Mouse (Mus musculus) embryo, embryonic 11.5 days (tissue): ENCODE data around the gene Dyrk3.
"Not testable (repeated sequence)": the region's sequence is repeated elsewhere in the genome, so short reads cannot be mapped to it uniquely, and the experiment has no call there.

Experiments used
- DNase-seq: peaks from one replicate; pipeline ENCODE4 v3.0.0-alpha.2; 2012; ENCODE audit warnings: low read depth, low spot score

Dyrk3 gene

DNA sequence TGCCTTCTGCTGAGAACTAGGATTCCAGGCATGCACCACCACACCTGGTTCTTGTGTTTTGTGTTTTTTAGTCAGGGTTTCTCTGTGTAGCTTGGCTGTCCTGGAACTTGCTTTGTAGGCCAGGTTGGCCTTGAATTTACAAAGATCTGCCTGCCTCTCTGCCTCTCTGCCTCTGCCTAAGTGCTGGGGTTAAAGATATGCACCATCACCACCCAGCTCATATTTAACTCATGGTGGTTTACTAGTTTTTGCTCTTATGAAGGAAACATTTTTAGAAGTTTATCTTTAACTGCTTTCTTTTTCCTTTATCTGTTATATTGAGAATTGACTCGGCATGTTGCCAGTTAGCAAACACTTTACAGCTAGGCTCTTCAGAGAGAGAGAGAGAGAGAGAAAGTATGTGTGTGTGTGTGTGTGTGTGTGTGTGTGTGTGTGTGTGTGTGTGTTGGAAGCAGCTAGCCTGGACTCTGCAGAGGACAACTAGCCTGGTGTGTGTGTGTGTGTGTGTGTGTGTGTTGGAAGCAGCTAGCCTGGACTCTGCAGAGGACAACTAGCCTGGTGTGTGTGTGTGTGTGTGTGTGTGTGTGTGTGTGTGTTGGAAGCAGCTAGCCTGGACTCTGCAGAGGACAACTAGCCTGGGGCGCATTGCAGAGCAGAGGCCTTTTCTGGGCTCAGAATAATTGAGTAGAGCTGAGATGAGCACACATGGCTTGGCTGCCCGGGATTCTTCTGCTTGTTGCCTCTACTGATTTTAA lies 21.6 kb upstream of the Dyrk3 start:
- not testable (repeated sequence) for DNase-seq

DNA sequence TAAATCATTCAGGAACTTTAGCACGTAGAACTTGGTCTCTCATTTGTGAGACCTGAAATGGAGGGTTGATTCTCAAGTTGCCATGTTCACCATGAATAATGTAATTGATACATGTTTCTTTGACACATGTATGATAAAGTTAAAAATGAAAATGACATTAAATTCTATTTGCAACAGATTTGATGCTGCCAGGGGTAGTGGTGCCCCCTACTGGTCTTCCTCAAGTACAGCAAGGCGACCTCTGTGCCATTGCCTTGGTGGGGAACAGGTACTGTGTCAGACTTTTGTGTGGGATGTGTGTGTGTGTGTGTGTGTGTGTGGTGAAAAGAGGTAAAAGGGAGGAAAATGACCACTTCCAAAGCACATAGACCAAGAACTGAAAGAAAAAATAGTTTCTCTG lies 17.3 kb upstream of the Dyrk3 start:
- DNase-seq: no peak

DNA sequence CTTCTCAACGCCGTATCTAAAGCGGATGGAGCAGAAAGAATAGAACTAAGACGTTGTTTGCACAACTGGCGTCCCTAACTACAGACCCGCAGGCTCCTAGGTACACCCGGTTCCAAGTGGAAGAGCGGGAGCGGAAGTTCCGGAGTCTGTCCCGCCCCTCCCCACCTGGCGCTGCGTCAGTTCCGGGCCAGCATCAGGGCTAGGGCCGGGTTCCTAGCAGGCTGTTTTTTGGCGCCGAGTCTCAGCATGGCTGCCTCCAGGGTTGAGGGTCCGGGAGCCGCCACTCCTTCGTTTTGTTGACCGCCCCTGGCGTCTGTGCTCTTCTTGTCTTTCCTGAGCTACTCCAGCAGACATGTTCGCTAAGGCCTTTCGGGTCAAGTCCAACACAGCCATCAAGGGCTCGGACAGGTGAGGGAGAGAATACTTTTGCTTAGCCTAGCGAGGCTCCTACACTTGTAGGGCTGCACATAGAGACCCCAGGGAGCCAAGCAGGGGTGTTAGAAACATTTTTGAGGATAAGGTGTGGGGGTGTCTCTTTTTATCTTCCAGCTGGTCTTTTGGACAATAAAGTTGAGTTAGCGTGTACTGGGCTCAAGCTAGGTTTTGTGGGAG lies 15.0 kb upstream of the Dyrk3 start, which contains the start of gene Eif2d:
Eif2d (plus strand) TSS at position 164 of the 612 bp plus-strand sequence.
- DNase-seq: peak; percentile 80

DNA sequence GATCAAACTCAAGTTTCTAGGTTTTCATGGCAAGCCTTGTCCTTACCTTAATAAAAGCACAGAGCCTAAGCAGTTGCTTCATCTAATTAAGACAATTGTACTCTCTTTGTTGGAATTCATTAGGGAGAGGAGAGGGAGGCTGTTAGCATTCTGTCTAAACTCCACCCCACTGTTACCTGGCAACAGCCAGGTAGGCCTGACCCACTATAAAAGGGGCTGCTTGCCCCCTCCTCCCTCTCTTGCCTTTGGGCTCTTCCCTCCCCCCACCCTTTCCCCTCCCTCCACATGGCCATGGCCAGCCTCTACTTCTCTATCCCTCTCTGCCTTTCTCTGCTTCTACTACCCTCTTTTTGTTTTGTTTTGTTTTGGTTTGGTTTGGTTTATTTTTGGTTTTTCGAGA lies 11.4 kb upstream of the Dyrk3 start:
- DNase-seq: no peak

DNA sequence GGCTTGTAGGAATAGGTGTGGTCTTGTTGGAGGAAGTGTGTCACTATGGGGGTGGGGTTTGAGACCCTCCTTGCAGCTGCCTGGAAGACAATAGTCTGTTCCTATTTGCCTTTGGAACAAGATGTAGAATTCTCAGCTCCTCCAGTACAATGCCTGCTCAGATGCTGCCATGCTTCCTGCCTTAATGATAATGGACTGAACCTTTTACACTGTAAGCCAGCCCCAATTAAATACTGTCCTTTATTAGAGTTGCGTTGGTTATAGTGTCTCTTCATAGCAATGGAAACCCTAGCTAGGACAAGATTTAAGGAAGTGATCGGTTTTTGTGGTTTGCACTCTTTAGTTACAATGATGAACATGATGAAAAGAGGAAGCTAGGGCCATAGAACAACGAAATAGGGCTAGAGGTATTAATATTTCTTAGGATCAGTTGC lies 8.1 kb upstream of the Dyrk3 start:
- no peak for DNase-seq

DNA sequence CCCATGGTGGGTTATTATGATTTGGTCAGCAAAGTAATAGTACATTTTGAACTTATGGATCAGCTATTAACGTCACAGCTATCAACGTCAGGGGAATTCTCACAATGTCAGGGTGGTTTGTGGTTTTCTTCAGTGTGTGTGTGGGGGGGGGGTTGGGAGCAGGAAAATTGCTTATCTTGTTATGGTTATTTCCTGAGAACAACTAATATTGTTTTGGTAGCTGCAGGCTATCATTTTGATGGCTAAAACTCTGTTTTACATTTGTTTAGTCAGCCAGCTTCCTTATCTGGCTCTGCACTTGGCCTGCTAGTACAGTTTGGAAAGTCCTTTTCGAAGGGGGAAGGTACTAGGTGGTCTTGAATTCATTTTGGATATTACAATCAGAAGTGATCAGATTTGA lies 7.1 kb upstream of the Dyrk3 start:
- DNase-seq: not testable (repeated sequence)

DNA sequence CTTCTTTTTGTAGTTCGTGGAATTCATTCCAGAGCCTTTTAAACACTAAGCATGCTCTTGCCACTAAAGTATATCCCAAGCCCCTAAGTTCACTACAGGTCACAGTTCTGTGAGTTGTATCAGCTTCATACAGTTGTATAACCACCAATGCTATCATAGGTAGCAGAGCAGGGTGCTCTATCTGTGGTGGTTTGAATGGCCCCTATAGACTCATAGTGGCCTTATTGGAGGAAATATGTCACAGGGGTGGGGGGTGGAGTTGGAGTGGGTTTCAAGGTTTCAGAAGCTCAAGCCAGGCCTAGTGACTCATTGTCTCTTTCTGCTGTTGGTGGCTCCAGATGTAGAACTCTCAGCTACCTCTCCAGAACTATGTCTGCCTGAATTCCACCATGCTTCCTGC lies 4.3 kb upstream of the Dyrk3 start:
- no peak for DNase-seq

DNA sequence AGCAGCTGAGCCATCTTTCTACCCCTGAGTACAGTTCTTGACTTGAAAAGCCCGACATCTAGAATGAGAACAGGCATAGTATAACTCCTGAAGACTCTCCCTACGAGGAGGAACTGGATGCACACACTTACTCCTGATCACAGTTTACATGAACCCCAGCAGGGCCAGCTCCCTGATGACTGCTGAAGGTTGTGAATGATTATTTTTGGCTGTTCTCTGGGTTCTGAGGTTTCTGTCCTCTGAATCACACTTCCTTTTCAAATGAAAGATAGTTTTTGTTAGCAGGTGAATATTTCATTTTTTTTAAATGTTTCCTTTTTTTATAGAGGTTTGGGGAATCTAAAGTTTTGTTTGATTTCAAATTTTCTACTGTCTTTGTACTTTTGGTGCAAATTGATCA lies 3.3 kb upstream of the Dyrk3 start:
- no peak for DNase-seq

DNA sequence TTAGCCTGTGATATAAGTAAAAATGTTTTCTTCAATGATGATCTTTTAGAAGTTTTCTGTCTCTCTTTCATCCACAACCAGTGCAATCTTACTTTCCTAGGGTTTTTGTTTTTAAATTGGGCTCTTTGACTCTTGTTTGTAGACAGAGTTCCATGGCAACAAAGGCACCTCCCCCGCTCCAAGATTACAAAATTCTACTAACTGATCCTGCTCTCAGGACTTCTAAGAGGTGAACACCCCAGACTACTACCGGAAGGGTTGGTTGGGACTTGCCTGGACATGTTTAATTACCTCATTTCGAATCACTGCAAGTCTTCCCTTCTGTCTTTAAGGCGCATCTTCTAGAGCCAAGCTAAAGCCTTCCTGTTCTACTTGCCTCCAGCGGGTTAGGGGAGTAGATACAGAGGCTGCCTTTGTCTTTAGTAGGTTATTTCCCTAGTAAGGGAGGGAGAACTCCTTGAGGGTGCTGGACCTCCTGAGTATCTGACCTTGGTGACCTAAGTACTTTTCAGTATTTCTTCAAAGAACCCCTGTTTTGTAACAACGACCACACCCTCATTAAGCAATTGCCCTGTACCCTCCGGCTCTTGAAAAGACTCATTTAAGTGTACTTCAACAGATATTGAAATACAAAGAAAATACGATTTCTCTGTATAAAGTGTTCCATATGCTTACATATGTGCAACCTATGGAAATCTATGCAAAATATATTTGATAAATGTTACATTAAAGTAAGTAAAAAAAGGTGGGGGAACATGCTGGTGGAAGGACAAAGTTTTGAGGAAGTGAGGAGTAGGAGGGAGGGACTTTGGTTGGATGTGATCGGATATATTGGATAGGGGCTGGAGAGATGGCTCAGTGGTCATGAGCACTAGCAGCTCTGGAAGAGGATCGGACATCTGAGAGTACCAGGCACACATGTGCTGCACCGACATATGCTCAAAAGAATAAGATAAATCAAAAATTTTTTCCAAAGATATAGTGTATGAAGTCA lies 1.3 kb upstream of the Dyrk3 start:
- DNase-seq: no peak

DNA sequence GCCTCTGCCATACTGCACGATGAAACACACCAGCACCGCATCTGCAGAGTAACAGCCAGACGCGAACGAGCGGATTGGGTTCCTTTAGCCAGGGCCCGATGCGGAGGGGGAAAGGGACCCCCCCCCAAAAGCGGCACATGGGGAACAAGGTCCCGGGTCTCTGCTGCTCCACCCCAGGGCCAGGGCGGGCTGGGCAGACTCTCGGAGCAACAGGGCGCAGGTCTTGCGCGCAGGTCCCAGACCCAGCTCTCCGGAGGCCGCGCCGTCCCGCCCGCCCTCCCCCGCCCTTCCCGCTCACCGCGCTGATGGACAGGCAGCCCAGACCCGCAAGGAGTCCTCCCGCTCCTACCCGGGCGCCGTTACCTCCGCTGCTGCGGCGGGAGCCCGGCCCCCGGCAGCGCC lies 422 bp downstream of the Dyrk3 start:
- peak; percentile 37 for DNase-seq

DNA sequence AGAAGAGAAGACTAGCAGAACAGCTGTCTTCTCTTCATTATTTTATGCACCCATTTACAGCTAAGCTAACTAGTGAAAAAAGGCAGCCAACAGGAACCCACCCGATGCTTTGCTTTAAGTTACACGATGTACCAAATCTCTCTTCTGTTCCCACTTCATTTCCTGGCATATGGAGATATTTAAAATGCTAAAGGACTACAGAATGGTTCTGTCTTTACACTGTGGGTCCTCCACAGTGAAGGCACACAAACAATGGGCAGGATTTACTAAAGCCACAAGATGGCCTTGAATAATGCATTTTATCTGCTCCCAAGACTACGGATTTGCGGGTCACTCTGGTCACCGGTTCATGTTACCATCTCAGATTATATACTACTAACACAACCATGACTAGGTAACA lies 1.0 kb downstream of the Dyrk3 start:
- no peak for DNase-seq

DNA sequence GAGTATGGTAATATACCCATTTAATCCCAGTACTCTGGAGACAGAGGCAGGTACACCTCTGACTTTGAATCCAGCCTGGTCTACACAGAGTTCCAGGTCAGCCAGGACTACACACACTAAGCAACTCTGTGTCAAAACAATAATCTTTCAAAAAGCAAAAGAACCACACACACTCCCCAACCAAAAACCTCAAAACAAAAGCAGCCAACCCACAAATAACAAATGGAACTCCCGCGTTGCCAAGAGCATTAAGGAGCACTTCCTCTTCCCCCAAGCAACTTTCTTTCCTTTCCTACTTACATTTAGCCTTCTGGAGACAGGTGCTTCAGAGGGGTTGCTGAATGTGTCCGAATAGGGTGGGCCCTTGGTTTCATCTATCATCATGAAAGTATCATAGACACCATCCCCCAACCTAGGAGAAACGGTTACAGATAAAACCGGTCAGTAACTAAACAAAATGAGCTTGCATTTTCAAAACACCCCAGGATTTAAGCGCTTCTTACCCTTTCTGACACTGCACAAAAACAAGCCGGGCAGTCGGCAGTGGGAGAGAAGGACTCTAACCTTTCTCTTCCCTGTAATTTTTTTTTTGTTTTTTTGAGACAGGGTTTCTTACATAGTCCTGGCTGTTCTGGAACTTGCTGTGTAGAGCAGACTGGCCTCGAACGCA lies 2.0 kb downstream of the Dyrk3 start:
- no peak for DNase-seq

DNA sequence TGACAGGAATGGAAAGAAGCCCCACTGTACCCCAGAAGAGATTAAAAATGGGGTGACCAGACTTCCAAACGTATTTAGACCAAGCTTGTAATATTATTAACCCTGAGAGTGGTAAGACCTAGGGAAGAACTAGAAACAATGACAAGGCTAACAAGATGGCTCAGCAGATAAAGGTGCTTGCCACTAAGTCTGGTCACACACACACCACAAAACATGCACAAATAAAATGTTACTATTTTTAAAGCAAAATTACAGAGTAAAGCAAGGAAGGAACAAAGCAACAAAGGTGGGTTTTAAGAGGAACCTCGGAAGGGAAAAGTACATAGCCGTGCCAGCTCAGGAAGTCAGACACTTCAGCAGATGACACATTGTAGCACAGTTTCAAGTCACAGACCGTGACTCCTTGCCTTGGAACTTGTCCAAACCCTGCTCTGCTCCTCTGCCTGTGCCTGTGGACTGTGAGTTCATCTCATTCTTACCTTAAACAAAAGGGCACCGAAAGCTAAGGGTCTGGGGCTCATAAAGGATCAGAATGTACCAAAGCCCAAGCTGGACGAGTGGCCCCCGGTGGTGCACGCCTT lies 3.1 kb downstream of the Dyrk3 start:
- no peak for DNase-seq

DNA sequence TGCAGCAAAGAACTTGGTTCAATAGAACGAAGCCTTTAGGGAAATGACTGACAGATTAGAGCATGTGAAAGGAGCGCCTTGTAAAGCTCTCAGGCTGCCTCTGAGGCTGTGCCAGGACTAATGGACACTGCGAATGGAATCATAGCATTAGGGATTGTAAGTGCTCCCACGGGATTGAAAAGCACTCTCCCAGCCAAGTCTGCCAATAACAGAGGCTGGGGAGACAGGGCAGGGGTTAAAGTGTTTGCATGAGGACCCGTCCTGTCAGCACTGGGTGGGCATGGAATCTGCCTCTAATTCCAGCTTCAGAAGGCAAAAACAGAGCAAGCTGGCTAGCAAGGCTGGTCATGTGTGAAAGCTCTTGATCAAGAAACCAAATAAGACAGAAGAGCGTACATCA lies 3.9 kb downstream of the Dyrk3 start:
- no peak for DNase-seq

DNA sequence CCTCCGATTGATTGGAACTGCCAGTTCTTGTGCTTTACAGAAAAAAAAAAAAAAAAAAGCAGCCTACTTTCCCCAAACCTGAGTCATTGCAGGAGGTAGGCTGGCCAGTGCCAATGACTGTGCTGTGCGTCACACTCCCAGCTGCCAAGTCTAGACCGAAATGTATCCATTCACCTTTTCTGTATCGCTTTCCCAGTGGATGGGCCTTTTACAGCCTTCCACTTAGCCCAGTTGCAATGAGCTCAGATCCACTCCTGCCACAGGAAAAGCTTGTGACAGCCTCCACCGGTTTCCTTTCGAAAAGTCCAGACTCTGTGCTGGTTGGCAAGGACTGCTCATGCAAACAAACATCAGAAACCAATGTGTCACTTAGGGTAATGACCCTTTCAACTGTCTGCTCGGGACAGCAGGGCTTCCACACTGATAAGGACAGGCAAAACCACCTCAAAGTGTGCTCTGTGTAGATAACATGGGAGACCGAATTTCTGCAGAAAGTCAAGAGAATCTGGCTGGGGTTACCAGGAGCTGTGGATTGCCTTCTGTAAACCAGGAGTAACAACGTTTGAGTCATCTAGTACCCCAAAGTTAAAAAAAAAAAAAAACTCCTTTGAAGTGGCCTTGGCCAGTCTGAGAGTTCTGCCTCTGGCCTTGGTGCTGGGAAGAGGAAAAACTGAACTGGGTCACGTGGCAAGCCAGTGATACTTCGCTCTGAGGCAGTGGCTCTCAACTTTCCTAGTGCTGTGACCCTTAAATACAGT lies 12.0 kb downstream of the Dyrk3 start:
- DNase-seq: no peak

DNA sequence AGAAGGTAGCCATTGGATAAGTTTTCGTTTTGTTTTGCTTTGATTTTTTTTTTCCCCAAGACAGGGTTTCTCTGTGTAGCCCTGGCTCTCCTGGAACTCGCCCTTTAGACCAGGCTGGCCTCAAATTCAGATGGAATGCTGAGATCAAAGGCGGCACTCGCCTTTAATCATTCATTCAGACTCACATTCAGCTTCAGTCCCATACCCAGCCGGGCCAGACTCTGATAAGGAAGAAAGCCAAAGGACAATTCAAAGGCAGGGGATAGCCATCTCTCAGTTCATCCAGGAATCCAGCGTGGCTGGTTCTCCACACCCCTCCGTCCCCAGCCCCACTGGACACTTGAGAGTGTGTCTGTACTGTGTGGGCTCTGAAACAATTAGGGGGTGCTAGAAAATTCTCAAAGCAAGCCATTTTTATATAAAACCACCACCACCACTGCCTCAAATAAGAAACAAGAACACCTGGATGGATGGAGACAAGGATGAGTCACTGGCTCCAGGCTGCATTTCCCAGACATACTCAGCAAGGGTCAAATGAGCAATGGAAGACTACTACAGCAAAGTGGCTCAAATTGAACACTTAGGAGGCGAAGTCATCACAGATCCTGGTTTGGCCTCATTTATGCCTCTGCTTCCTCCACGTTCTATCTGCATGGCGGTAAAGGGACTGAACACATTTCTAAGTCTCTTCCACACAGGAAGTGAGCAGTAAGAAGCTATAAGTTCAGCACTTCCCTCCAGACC lies 14.4 kb downstream of the Dyrk3 start:
- no peak for DNase-seq

DNA sequence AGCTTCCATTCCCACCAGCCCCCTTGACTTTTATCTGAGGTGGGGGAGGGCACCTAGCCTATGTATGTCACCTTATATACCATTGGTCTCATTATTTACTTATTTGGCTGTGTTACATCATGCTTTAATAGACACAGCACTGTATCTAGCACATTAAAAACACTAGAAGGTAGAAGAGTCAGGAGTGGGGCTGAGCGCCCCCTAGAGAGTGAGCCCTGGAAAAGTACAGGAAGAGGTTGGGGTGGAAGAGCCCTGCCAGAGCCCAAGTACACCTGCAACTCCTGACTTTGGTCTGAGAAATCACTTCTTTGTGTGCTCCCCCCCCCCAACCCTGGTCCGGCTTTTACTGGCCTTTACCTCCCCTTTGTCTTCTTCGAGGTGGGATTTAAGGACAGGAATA lies 16.2 kb downstream of the Dyrk3 start:
- no peak for DNase-seq

DNA sequence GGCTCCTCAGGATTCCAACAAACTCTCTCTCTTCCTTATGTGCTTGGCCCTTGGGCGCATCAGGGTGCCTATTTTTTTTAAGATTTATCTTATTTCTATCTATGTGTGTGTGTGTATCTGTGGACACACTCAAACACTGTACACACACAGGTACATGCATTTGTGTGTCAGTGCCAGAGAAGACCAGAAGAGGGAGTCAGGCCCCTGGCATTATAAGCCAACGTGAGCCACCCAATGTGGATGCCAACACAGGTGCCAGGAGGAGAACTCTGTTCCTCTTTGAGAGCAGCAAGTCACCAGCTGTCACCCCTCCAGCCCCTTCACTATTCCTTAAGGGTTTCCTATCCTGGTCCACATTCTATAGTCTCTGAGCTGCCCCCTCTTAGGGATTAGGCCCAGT lies 19.1 kb downstream of the Dyrk3 start:
- DNase-seq: no peak

DNA sequence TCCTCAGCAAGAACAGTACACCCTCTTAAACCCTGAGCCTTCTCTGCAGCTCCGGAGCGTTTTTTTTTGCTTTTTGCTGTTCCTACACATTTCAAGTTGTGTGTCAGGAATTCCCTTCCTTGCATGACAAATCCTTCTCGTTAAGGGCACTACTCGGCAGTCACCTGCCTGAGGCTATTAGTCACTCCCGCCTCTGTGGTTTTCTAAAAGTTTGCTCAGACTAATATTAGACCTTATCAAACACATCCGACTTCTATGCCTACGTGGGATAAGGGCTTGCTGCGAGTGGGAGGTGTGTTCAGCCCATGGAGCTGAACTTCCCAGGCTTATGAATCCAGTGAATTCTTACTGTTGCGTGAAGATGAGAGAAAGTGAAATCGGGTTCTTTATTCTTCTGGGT lies 19.6 kb downstream of the Dyrk3 start:
- DNase-seq: no peak
